Mouse (Mus musculus): ENCODE measurements around the gene Gpr33. TPM values are rescaled to one million over a fixed set of nuclear protein-coding genes. Genes with fewer than 3 reads are reported as not detected.
A peak's percentile ranks its signal among the peaks of the same experiment; 100 is the strongest.

Gpr33 gene
- polyA plus RNA-seq, 2 experiments: not detected

- peaks cover 22% of the 10 kb centered on the region for H3K36me3 ChIP-seq (ENCODE audit: control insufficient read depth, insufficient read depth, low read length)
- H3K9me3 ChIP-seq (ENCODE audit: control insufficient read depth, low read length): no peaks in the 10 kb centered on the region
- ATAC-seq (ENCODE audit: low FRiP score, low read depth) (peak; percentile 54; the same call in 1 of the 2 replicates), DNase-seq (ENCODE audit: low spot score) (peak; percentile 78)
- no peak overlapping the region for H3K4me3 ChIP-seq (replicated peaks; ENCODE audit: low read length)
- 29% methylated on average over 4 of the region's 4 CpGs for WGBS
- no peak overlapping the region for H3K4me2 ChIP-seq (replicated peaks; ENCODE audit: low read depth, low read length, severe bottlenecking)
- no peak overlapping the region for H3K27ac ChIP-seq (replicated peaks; ENCODE audit: low read depth, low read length)
- no peaks in the 10 kb centered on the region for H3K27me3 ChIP-seq (ENCODE audit: control insufficient read depth, insufficient read depth, low read length)
- H3K9ac ChIP-seq (ENCODE audit: low read depth, low read length, severe bottlenecking): no peak overlapping the region
- peaks cover 6% of the 10 kb centered on the region for H3K4me1 ChIP-seq (ENCODE audit: control insufficient read depth, insufficient read depth, low read length)
- no peak for TF ChIP-seq POLR2A (IDR thresholded peaks at IDR 0.05; ENCODE audit: borderline replicate concordance, extremely low read depth, insufficient read depth, insufficient read length)
These were observed 26.3 kb downstream of the Gpr33 start for GRCm38 (mm10) chr12:52001544-52001943.

GRCm38 (mm10) chr12:51998366-51998932, 29.4 kb downstream of the Gpr33 start:
- WGBS: 87% methylated on average over 9 of the region's 9 CpGs
- DNase-seq (ENCODE audit: low spot score) (no peak), ATAC-seq (ENCODE audit: low FRiP score, low read depth) (no peak)

GRCm38 (mm10) chr12:51995738-51996536, 31.9 kb downstream of the Gpr33 start:
- Histone ChIP-seq H3K9me3 (ENCODE audit: control insufficient read depth, low read length) (no peaks in the 10 kb centered on the region), H3K27me3 (ENCODE audit: control insufficient read depth, insufficient read depth, low read length) (no peaks in the 10 kb centered on the region), H3K4me1 (ENCODE audit: control insufficient read depth, insufficient read depth, low read length) (no peaks in the 10 kb centered on the region), H3K4me3 (replicated peaks; ENCODE audit: low read length) (no peak overlapping the region), H3K9ac (ENCODE audit: low read depth, low read length, severe bottlenecking) (no peak overlapping the region), H3K27ac (replicated peaks; ENCODE audit: low read depth, low read length) (no peak overlapping the region), H3K4me2 (replicated peaks; ENCODE audit: low read depth, low read length, severe bottlenecking) (no peak overlapping the region), H3K36me3 (ENCODE audit: control insufficient read depth, insufficient read depth, low read length) (peaks cover 24% of the 10 kb centered on the region)
- no peak for ATAC-seq (ENCODE audit: low FRiP score, low read depth)
- DNase-seq (ENCODE audit: low spot score): no peak
- WGBS: 84% methylated on average over 1 of the region's 1 CpGs
- no peak for TF ChIP-seq POLR2A (IDR thresholded peaks at IDR 0.05; ENCODE audit: borderline replicate concordance, extremely low read depth, insufficient read depth, insufficient read length)

More at GRCm38 (mm10) chr12:51998366-51998932, 29.4 kb downstream of the Gpr33 start:
- Histone ChIP-seq H3K27me3 (ENCODE audit: control insufficient read depth, insufficient read depth, low read length) (no peaks in the 10 kb centered on the region), H3K9ac (ENCODE audit: low read depth, low read length, severe bottlenecking) (no peak overlapping the region), H3K27ac (replicated peaks; ENCODE audit: low read depth, low read length) (no peak overlapping the region), H3K36me3 (ENCODE audit: control insufficient read depth, insufficient read depth, low read length) (peaks cover 24% of the 10 kb centered on the region), H3K4me2 (replicated peaks; ENCODE audit: low read depth, low read length, severe bottlenecking) (no peak overlapping the region), H3K4me3 (replicated peaks; ENCODE audit: low read length) (no peak overlapping the region), H3K4me1 (ENCODE audit: control insufficient read depth, insufficient read depth, low read length) (no peaks in the 10 kb centered on the region), H3K9me3 (ENCODE audit: control insufficient read depth, low read length) (no peaks in the 10 kb centered on the region)
- no peak for TF ChIP-seq POLR2A (IDR thresholded peaks at IDR 0.05; ENCODE audit: borderline replicate concordance, extremely low read depth, insufficient read depth, insufficient read length)

GRCm38 (mm10) chr12:51990629-51991028, 37.2 kb downstream of the Gpr33 start:
- DNase-seq (ENCODE audit: low spot score) (no peak), ATAC-seq (ENCODE audit: low FRiP score, low read depth) (no peak; the same call in 1 of the 2 replicates)
- TF ChIP-seq POLR2A (IDR thresholded peaks at IDR 0.05; ENCODE audit: borderline replicate concordance, extremely low read depth, insufficient read depth, insufficient read length): no peak
- H3K4me3 ChIP-seq (replicated peaks; ENCODE audit: low read length): no peak overlapping the region
- no peak overlapping the region for H3K9ac ChIP-seq (ENCODE audit: low read depth, low read length, severe bottlenecking)
- no peaks in the 10 kb centered on the region for H3K9me3 ChIP-seq (ENCODE audit: control insufficient read depth, low read length)
- 51% methylated on average over 2 of the region's 2 CpGs for WGBS
- H3K4me1 ChIP-seq (ENCODE audit: control insufficient read depth, insufficient read depth, low read length): no peaks in the 10 kb centered on the region
- no peak overlapping the region for H3K4me2 ChIP-seq (replicated peaks; ENCODE audit: low read depth, low read length, severe bottlenecking)
- H3K27ac ChIP-seq (replicated peaks; ENCODE audit: low read depth, low read length): no peak overlapping the region
- 0 out of 2 replicates have a peak, but pooled peaks cover 2% of the 10 kb centered on the region for H3K36me3 ChIP-seq (ENCODE audit: control insufficient read depth, insufficient read depth, low read length)
- H3K27me3 ChIP-seq (ENCODE audit: control insufficient read depth, insufficient read depth, low read length): no peaks in the 10 kb centered on the region

- TF ChIP-seq POLR2A (IDR thresholded peaks at IDR 0.05; ENCODE audit: borderline replicate concordance, extremely low read depth, insufficient read depth, insufficient read length): no peak
- Histone ChIP-seq H3K27me3 (ENCODE audit: control insufficient read depth, insufficient read depth, low read length) (no peaks in the 10 kb centered on the region), H3K36me3 (ENCODE audit: control insufficient read depth, insufficient read depth, low read length) (no peaks in the 10 kb centered on the region), H3K9me3 (ENCODE audit: control insufficient read depth, low read length) (no peaks in the 10 kb centered on the region), H3K27ac (replicated peaks; ENCODE audit: low read depth, low read length) (no peak overlapping the region), H3K9ac (ENCODE audit: low read depth, low read length, severe bottlenecking) (no peak overlapping the region), H3K4me3 (replicated peaks; ENCODE audit: low read length) (no peak overlapping the region), H3K4me1 (ENCODE audit: control insufficient read depth, insufficient read depth, low read length) (no peaks in the 10 kb centered on the region), H3K4me2 (replicated peaks; ENCODE audit: low read depth, low read length, severe bottlenecking) (no peak overlapping the region)
- no peak for DNase-seq (ENCODE audit: low spot score)
- ATAC-seq (ENCODE audit: low FRiP score, low read depth): no peak
- WGBS: 86% methylated on average over 5 of the region's 5 CpGs
These were observed 39.3 kb downstream of the Gpr33 start for GRCm38 (mm10) chr12:51988536-51988935.
